Mouse (Mus musculus) lung, postnatal 10 days (tissue): ENCODE measurements around the gene Negr1.
A peak's percentile ranks its signal among the peaks of the same experiment; 100 is the strongest.

Source experiments
- DNase-seq: peaks from one replicate; pipeline ENCODE4 v3.0.0; 2021

Negr1 gene

DNA sequence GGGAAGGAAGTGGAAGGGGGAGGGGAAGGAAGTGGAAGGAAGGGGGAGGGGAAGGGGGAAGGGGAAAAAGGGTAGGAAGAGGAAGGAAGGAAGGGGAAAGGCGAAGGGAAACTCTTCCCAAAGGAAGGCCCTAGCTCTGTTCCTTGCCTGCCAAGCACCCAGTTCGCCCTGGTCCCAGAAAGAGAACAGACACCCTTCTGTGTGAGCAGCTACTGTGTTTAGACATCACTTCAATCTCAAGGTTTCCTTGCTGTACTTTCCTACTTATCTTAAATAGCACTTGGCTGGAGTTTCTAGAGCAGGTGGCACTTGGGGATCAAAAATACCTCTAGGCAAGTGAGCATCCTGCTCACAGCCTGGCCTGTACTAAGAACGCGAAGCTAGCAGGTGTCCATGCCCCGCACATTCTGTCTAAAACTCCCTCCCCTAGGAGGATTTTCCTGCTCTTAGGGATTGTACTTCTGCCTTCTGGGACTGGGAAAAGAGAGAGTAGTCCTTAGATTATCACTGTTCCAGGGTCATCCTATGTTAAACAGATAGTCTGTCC is 128.5 kb downstream of the Negr1 start:
- DNase-seq: no peak

- DNase-seq: no peak
Measured at GRCm38 (mm10) chr3:156698687-156699086, 137.1 kb downstream of the Negr1 start.

DNA sequence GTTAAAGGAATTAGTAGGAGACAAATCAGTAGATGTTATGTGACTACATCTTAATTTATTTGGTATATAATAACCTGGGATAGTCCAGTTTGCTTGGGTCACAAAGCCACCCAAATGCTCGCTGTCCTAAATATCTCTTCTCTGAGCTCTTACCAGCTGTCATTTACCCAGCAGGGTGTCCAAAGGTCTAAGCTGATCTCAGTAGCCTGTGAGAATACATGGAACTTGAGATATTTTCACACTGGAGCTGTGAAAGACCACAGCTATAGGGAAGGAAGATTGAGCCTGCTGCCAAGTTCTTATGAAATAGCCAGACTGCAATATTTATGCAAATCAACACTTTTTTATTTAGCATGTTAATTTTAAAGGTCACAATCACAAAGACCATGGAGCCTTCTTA is 141.6 kb downstream of the Negr1 start:
- no peak for DNase-seq

DNA sequence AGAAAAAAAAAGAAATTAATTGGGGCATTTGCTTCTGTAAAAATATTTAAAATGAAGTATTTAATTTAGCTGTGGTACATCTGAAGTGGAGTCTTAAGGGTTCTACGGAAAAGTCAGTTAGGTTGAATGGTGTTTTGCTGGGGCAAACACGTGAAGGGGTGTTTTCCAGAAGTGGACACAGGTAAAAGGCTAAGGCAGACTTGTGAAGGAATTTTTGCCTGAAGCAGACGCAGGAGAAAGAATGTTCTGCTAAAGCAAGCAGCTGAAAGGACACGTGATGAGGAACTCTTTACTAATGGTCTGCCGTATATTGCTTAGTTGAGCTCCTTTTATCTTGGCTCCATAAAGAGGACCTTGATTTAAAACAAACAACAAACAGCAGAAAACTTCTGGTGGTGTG is 148.6 kb downstream of the Negr1 start:
- no peak for DNase-seq

DNA sequence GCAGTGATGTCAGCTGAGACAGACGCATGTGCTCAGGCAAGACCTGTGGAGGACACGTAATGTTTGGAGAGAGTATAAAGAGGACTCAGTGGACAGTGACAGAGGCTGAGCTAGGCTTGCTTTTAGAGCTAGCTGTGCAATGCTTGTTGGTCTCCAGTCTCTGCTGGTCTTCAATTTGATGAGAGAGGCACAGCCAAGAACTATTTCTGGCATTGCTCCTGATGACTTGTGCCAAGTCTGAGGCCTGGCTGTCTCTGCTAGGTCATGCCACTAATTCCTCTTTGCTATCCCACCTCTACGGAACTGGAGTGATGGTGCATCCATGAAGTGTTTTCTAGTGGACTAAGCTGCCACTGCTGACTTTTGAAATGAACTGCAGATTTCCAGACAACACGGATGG is 149.1 kb downstream of the Negr1 start:
- DNase-seq: no peak

GRCm38 (mm10) chr3:156736335-156736734 is 174.7 kb downstream of the Negr1 start:
- DNase-seq: no peak

- DNase-seq: no peak
Measured at GRCm38 (mm10) chr3:156739529-156739928, 177.9 kb downstream of the Negr1 start.

DNA sequence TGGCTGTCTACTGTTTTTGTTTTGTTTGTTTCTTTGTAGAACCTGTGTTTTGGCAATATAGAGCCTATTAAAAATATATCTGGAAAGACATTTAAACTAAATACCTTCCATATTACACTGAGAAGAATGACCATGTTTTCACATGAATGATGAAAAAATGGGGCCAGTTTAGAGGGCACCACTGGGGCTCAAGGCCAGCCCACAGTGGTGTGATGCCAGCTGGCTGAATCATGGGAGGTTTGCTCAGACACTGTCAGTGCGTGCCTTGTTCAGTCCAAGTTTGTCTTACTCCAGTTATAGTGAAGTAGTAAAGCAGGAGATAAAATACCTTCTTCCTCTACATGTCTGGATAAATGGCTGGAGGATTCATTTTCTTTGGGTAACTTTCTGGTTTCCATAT is 181.7 kb downstream of the Negr1 start:
- peak; percentile 2 for DNase-seq

GRCm38 (mm10) chr3:156745218-156745770 is 183.7 kb downstream of the Negr1 start:
- DNase-seq: no peak

DNA sequence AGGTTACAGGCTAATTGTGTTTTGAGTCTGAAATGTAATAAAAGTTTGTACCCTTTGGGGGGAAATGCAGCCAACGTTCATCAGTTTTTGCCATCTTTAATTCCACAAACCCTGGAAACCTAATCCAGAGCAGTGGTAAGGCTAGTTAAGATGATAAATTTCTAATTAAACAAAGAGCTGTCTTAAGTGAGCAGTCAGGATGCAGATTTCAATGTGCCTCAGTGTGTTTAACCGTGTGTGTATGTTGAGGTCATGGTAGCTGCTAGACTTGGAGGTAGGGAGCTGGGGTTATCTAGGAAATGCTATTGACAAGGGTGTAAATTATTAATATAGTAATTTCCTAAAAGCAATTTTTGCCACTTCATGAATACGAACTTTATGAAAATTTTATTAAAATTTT is 185.9 kb downstream of the Negr1 start:
- DNase-seq: no peak

DNA sequence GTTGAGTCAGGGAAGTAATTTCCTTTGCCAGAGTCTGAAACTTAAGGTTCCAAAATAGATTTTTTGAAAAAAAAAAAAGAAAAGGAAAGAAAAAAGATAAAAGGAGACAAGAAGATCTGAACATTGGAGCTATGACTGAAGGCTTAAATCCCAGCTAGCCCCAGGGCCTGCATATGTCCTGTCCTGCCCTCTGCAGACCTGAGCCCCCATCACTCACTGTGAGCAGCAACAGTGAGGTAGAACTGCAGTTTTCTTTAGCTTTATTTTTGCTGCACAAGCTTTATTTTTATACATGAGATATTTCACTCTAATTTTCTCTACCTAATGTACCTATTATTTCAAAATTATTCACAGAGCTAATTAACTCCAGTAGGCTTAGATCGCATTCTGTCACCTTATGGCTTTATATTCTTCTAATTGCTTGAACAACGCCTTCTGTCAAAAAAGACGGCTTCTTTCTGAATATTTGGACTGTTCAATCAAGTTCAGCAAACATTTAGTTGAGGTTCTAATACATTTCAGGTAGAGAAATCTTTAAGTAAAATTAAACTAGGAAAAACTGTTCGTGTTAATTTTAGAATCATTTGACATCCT is 192.3 kb downstream of the Negr1 start:
- no peak for DNase-seq

- DNase-seq: no peak
Measured at GRCm38 (mm10) chr3:156754790-156755530, 193.4 kb downstream of the Negr1 start.

DNA sequence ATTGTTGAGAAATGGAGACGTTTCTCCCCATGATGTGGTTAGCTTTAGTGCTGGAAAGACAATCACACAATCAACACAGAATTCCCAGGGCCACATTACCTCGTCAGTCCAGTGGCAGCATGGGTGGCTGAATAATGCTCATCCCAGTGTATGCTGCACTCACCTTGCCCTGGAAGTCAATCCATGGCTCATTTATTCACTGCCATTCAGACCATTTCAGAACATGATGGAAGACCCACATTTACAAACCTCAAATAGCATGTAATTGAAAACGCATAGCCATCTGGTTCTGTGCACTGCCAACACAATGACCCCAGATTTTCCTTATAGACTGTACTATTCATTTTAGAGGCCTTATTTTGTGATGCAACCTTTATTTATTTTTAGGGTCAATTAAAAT is 203.4 kb downstream of the Negr1 start:
- DNase-seq: no peak

GRCm38 (mm10) chr3:156766171-156766845 is 204.7 kb downstream of the Negr1 start:
- peak; percentile 2 for DNase-seq

DNA sequence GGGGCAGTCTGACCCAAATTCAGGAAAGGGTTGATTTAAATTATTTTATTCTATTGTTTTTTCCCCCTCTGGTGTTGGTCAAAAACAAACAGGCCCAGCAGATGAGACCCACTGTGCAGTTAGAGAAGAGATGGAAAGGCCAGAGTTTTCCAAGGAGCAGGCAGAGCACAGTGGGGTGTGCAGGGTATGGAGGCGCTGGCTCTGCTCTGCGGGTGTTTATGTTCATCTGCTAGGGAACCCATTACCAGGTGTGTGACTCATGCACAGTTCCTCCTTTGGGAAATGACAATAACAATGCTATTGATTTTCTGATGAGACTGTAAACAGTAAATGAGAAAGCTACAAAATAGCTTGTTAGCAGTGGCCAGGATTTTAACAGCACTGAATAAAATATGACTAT is 210.0 kb downstream of the Negr1 start:
- no peak for DNase-seq

- DNase-seq: no peak
Measured at GRCm38 (mm10) chr3:156772057-156772456, 210.5 kb downstream of the Negr1 start.

DNA sequence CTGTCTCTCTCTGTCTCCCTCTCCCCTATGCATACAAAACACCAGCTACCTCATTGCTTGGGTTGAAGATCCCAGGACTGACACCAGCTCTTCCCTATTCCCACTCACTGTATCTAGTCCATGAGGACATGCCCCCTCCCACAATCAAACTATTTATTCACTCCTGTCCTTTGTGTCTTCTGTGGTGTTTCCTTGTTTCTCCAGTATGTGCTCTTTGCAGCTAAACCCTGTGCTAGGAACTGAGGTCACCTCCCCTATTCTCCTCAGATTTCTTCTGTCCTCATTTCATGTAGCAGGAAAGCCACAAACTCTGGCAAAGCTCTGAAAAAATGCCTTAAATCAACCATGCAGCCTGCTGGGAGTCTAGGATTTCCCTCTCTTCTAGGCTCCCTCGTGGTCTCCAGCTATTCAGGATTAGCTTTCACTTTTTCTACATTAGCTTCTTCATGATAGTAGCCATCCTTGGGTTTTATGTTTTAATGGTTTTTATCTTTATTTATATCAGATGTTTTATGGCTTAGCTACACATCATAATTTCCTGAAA is 222.8 kb downstream of the Negr1 start:
- DNase-seq: no peak

GRCm38 (mm10) chr3:156786355-156786754 is 224.8 kb downstream of the Negr1 start:
- no peak for DNase-seq

DNA sequence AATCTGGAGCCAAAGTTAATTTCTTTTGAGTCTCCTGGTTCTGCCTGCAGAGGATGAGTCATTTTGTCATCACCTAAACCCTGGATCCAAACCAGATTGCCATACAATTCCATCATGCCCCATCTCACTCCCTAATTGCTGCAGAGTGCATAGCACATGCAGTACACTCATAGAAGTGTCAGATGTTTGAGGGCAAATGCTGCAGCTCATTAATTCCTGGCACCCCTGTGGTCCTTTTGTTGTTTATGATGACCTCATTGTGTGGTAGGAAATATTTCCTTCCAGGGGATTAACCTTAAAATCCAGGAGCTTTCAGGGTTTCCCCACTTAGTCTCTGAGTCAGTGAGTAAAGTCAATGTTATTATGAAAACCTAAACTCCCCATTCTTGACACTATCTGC is 229.6 kb downstream of the Negr1 start:
- DNase-seq: no peak

DNA sequence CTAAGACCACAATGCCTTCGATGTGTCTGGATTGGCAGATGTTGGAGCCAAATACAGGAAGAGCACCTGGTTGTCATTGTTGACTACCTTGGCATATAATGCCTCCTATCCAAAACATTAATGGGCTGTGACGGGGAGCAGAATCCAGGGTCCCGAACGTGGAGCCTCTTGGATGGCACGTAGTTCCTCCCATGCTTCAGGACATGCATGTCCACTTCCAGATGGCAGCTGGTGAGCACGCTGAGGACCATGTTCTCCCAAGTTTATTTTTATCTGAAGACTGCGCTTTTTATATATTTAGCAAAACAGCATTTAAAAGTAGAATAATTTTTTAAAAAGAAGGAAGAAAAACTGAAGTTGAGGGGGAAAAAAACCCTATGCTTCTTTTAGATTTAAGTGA is 231.1 kb downstream of the Negr1 start:
- DNase-seq: no peak

- no peak for DNase-seq
Measured at GRCm38 (mm10) chr3:156794091-156794490, 232.5 kb downstream of the Negr1 start.

DNA sequence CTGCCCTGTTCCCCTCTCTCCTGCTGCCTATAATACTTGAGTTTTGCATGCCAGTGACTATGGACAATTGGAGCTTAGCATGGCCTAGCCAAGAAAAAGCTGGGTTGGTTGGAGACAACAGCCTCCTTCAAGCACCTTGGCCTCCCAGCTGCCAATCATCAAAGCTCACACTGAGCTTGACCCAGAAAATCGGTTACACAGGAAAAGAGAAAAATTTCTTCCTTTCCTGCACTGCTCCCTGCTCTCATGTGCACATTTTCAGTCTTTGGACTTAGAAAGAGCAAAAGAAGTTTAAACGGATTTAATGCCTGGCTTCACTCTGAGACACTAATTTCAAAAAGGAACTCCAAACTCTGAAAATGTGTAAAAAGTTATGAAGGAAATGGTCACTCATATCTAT is 233.0 kb downstream of the Negr1 start:
- DNase-seq: no peak

GRCm38 (mm10) chr3:156796061-156796691 is 234.6 kb downstream of the Negr1 start:
- peak; percentile 65 for DNase-seq
